Mouse (Mus musculus) ES-Bruce4 (cell line): Measurements from ENCODE around the gene Ap1g2.

Source experiments
- CTCF ChIP-seq: IDR thresholded peaks from one replicate; pipeline ENCODE4 v1.8.1; 2011; ENCODE audit warnings: low read depth, low read length
- EP300 ChIP-seq: IDR thresholded peaks from 2 replicates; pipeline ENCODE4 v1.6.1; 2011; ENCODE audit warnings: low read depth, low read length; ENCODE audit not compliant: insufficient read depth
- POLR2A ChIP-seq: IDR thresholded peaks from one replicate; pipeline ENCODE4 v1.8.1; 2011; ENCODE audit warnings: low read length; ENCODE audit not compliant: insufficient read depth

- TF ChIP-seq EP300 (no peak), POLR2A (no peak), CTCF (no peak)
These were observed 44.6 kb upstream of the Ap1g2 start for GRCm38 (mm10) chr14:55150985-55151384.
